In the genomic region with DNA sequence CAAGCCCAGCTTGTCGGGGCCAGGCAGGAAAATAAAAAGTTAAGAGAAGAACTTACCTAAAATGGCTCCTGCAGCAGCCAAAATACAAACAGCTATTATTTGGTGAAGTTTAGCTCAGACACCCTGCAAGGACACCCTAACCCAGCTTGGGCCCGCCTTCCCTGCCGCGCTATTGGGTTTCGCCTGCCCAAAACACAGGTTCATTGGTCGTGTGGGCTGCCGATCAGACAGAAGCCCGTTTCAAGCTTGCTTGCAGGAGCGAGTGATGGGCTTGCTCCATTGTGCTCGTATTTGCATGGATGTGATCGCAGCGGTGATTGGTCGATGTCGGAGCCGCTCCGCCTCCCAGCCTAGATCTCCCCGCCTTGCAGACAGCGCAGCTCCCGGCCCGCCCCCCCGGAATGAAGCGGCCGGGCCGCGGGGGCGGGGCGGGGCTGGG, we compare ENCODE assay signal across 8 mouse cellular contexts. TPM values are rescaled to one million over a fixed set of nuclear protein-coding genes. Genes with fewer than 3 reads are reported as not detected.
DNase-seq lines count a peak whose midpoint lies in the region; ATAC-seq and TF ChIP-seq lines count a peak whose summit lies in the region.

TSS of gene Chd6 (minus strand) at position 143 of the 439 bp plus-strand sequence.

- peaks cover 7% of the 10 kb centered on the region; the same call in 1 of the 2 replicates for H3K36me3 ChIP-seq in hindbrain, embryonic 10.5 days
- H3K36me3 ChIP-seq in lung, postnatal 0 days (ENCODE audit: insufficient read depth, low read length), result no peaks in the 10 kb centered on the region

- H3K4me3 ChIP-seq in hindbrain, embryonic 10.5 days, result peak within 1 kb of the TSS; percentile 96
- peak within 1 kb of the TSS; percentile 98 for H3K4me3 ChIP-seq in lung, postnatal 0 days (ENCODE audit: low read depth, low read length)

- peak; percentile 99 for DNase-seq in MN1 (ENCODE audit: low spot score)
- peak; percentile 99 for DNase-seq in cerebellum, adult 9-10 months
- DNase-seq in hindbrain, embryonic 10.5 days (ENCODE audit: low spot score), result peak; percentile 98
- peak; percentile 100 for DNase-seq in layer of hippocampus, adult 9-11 months
- peak; percentile 99 for DNase-seq in lung, postnatal 0 days (ENCODE audit: low spot score)
- peak; percentile 96 for DNase-seq in ovary, postnatal 14 days (ENCODE audit: low spot score)
- DNase-seq in thymus, postnatal 14 days, result peak; percentile 97

- TF ChIP-seq CTCF in lung, postnatal 0 days (IDR thresholded peaks at IDR 0.05), result no peak

- H3K9me3 ChIP-seq in hindbrain, embryonic 10.5 days, result no peaks in the 10 kb centered on the region
- no peaks in the 10 kb centered on the region for H3K9me3 ChIP-seq in lung, postnatal 0 days (ENCODE audit: low read length)

- TF ChIP-seq EP300 in lung, postnatal 0 days (IDR thresholded peaks at IDR 0.05), result no peak

- under 1% methylated on average over 27 of the region's 27 CpGs for WGBS in hindbrain, embryonic 10.5 days
- 0% methylated on average over 25 of the region's 27 CpGs for WGBS in lung, postnatal 0 days

- H3K27me3 ChIP-seq in hindbrain, embryonic 10.5 days (ENCODE audit: insufficient read depth, poor library complexity, severe bottlenecking), result no peaks in the 10 kb centered on the region
- no peaks in the 10 kb centered on the region for H3K27me3 ChIP-seq in lung, postnatal 0 days (replicated peaks; ENCODE audit: insufficient read depth, low read length)

- peak within 1 kb of the TSS; percentile 99 for H3K27ac ChIP-seq in hindbrain, embryonic 10.5 days
- peak within 1 kb of the TSS; percentile 97 for H3K27ac ChIP-seq in lung, postnatal 0 days (ENCODE audit: low read length)

- H3K4me2 ChIP-seq in lung, postnatal 0 days (replicated peaks; ENCODE audit: low read depth, low read length), result peak within 1 kb of the TSS; percentile 91

- H3K9ac ChIP-seq in lung, postnatal 0 days (replicated peaks; ENCODE audit: low read depth), result peak within 1 kb of the TSS; percentile 95

- peaks cover 25% of the 10 kb centered on the region for H3K4me1 ChIP-seq in hindbrain, embryonic 10.5 days (replicated peaks)
- H3K4me1 ChIP-seq in lung, postnatal 0 days (ENCODE audit: insufficient read depth, low read depth, low read length), result no peaks in the 10 kb centered on the region; the same call in 1 of the 2 replicates

- ATAC-seq in frontal cortex, adult (ENCODE audit: low TSS enrichment), result peak; percentile 99
- peak; percentile 99 for ATAC-seq in lung, postnatal 0 days

RNA-seq across cellular contexts. Expression of gene Chd6, which starts in this region (rescaled TPM):
- polyA plus RNA-seq in hindbrain, embryonic 10.5 days (2016; fragmentation: Nextera tagmentation; extraction: Ambion mirVana), result 25.9 and 29.5 TPM in 2 replicates
- polyA plus RNA-seq in lung, postnatal 0 days (2015; fragmentation: Nextera tagmentation; extraction: Ambion mirVana), result 21.8 and 22.2 TPM in 2 replicates

Comparison
In these comparisons a context has a peak if more than half of its experiments do, and no peak if none do; other contexts are left out.
1. Peak in every context shown above with its lines: DNase-seq, ATAC-seq, H3K4me3 ChIP-seq and H3K27ac ChIP-seq.